ENCODE assay signal across 20 mouse cellular contexts in the genomic region with DNA sequence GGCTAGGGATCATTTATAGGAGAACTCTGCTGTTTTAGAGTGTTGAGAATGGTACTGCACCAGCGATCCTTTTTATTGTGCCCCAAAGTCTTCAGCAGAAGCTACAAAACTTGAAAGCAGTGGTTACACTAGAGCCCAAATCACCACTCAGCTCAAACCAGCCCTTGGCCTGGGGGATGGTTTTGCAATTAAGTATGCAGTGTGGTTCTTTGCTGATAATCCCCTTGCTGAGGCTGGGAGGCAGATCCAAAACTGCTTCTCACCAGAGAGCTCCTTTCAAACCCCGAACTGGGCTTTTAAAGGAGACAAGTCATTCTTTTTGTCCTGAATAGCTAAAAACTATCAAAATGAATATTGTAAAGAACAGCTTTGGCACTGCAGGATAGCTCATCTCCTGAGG.
"Had no signal": no experiment of that assay in that cellular context is flagged by ENCODE, and none has a peak within 500 bp of the region (broad histone marks: within the 10 kb centered on the region; RNA-seq: fewer than 3 reads in every experiment).

No protein-coding gene starts in this region.

- H3K9me3 ChIP-seq: midbrain, embryonic 10.5 days; midbrain, embryonic 12.5 days; midbrain, embryonic 15.5 days; neural tube, embryonic 13.5 days; neural tube, embryonic 15.5 days; stomach, embryonic 15.5 days had no signal

- H3K4me1 ChIP-seq: neural tube, embryonic 13.5 days; stomach, embryonic 15.5 days had no signal

- H3K27me3 ChIP-seq: midbrain, embryonic 12.5 days; midbrain, embryonic 15.5 days; neural tube, embryonic 13.5 days; neural tube, embryonic 15.5 days; stomach, embryonic 15.5 days had no signal

- H3K4me2 ChIP-seq: lung, embryonic 14.5 days; midbrain, embryonic 12.5 days; midbrain, embryonic 15.5 days; neural tube, embryonic 13.5 days; neural tube, embryonic 15.5 days; stomach, embryonic 15.5 days had no signal

- H3K9ac ChIP-seq: lung, embryonic 14.5 days; midbrain, embryonic 12.5 days; midbrain, embryonic 15.5 days; neural tube, embryonic 13.5 days; neural tube, embryonic 15.5 days; stomach, embryonic 15.5 days had no signal

- H3K4me3 ChIP-seq: midbrain, embryonic 10.5 days; midbrain, embryonic 12.5 days; midbrain, embryonic 15.5 days; myocyte; neural tube, embryonic 13.5 days; neural tube, embryonic 15.5 days; stomach, embryonic 15.5 days had no signal

- DNase-seq: lung, adult 18-20 months; lung, embryonic 14.5 days; lung, postnatal 10 days; lung, postnatal 4 days; retina, postnatal 1 day; right cerebral cortex, adult 18-20 months; right cerebral cortex, postnatal 25 days; right cerebral cortex, postnatal 4 days; spleen, adult 18-20 months; thymus, adult 2 months; thymus, postnatal 25 days; thymus, postnatal 4 days had no signal

- H3K36me3 ChIP-seq: midbrain, embryonic 10.5 days; midbrain, embryonic 12.5 days; midbrain, embryonic 15.5 days; neural tube, embryonic 13.5 days; neural tube, embryonic 15.5 days; stomach, embryonic 15.5 days had no signal

- H3K27ac ChIP-seq: midbrain, embryonic 10.5 days; midbrain, embryonic 12.5 days; midbrain, embryonic 15.5 days; neural tube, embryonic 13.5 days; neural tube, embryonic 15.5 days; stomach, embryonic 15.5 days; stomach, postnatal 0 days had no signal

- ATAC-seq: midbrain, embryonic 15.5 days had no signal
